Mouse (Mus musculus) MEL (cell line): ENCODE measurements around the gene Tep1. TPM values are rescaled to one million over a fixed set of nuclear protein-coding genes. Genes with fewer than 3 reads are reported as not detected.

Source experiments
- DNase-seq: peaks from one replicate; pipeline ENCODE4 v3.0.0; 2011; ENCODE audit warnings: low read depth, low spot score
- H3K27ac ChIP-seq: 2 replicates; pipeline ENCODE4 v1.5.1; 2012; ENCODE audit warnings: low read depth, mild to moderate bottlenecking, control low read depth, low read length, moderate library complexity; ENCODE audit not compliant: control insufficient read depth
- H3K27me3 ChIP-seq, 2 experiments: fragments of 150-350 bp in 1 of 2; sonication (generic) in 1 of 2; 2 replicates each; pipeline ENCODE4 v1.6.1; 2012; ENCODE audit warnings: low read length in 2 of 2, mild to moderate bottlenecking in 2 of 2, improper control_type of control experiment in 1 of 2, moderate library complexity in 1 of 2; ENCODE audit not compliant: insufficient read depth in 2 of 2, control insufficient read depth in 1 of 2
- H3K36me3 ChIP-seq, 2 experiments: 2 replicates each; pipeline ENCODE4 v1.6.1; 2012 to 2014; ENCODE audit warnings: low read length in 2 of 2, improper control_type of control experiment in 1 of 2, inconsistent platforms in 1 of 2, mild to moderate bottlenecking in 1 of 2; ENCODE audit not compliant: insufficient read depth in 2 of 2, control insufficient read depth in 1 of 2
- H3K4me1 ChIP-seq, 2 experiments: fragments of 150-350 bp in 1 of 2; sonication (generic) in 1 of 2; 2 replicates each; pipeline ENCODE4 v1.6.1; 2012; ENCODE audit warnings: low read length in 2 of 2, improper control_type of control experiment in 1 of 2, mild to moderate bottlenecking in 1 of 2; ENCODE audit not compliant: insufficient read depth in 2 of 2, control insufficient read depth in 1 of 2
- H3K4me3 ChIP-seq, 2 experiments: fragments of 150-350 bp in 1 of 2; sonication (generic) in 1 of 2; 2 replicates each; pipeline ENCODE4 v1.5.1; 2012; ENCODE audit warnings: low read depth in 2 of 2, low read length in 2 of 2, mild to moderate bottlenecking in 2 of 2, moderate library complexity in 2 of 2, control low read depth in 1 of 2, improper control_type of control experiment in 1 of 2; ENCODE audit not compliant: control insufficient read depth in 1 of 2, insufficient read depth in 1 of 2
- H3K79me2 ChIP-seq: 2 replicates; pipeline ENCODE4 v1.6.1; 2012; ENCODE audit warnings: mild to moderate bottlenecking, low read length, moderate library complexity; ENCODE audit not compliant: control insufficient read depth, poor library complexity, insufficient read depth
- H3K9ac ChIP-seq: 2 replicates; pipeline ENCODE4 v1.6.1; 2012; ENCODE audit warnings: low read depth, mild to moderate bottlenecking, control low read depth, low read length, moderate library complexity; ENCODE audit not compliant: control insufficient read depth, poor library complexity, severe bottlenecking
- H3K9me3 ChIP-seq: fragments of 150-350 bp; sonication (generic); replicated peaks from 2 replicates; pipeline ENCODE4 v1.6.1; 2012; ENCODE audit warnings: mild to moderate bottlenecking, low read length, improper control_type of control experiment, moderate library complexity; ENCODE audit not compliant: insufficient read depth
- CHD1 ChIP-seq: IDR thresholded peaks from 2 replicates; pipeline ENCODE4 v1.6.1; 2012; ENCODE audit warnings: low read depth, mild to moderate bottlenecking, inconsistent platforms, low read length, improper control_type of control experiment
- CHD2 ChIP-seq: IDR thresholded peaks from 2 replicates; pipeline ENCODE4 v1.6.1; 2011; ENCODE audit warnings: low read length, improper control_type of control experiment
- ELF1 ChIP-seq: IDR thresholded peaks from 2 replicates; pipeline ENCODE4 v1.6.1; 2014; ENCODE audit warnings: low read depth, mild to moderate bottlenecking, inconsistent platforms, low read length, improper control_type of control experiment, moderate library complexity
- EP300 ChIP-seq, 2 experiments: IDR thresholded peaks; 2 replicates each; pipeline ENCODE4 v1.6.1; 2011; ENCODE audit warnings: improper control_type of control experiment in 2 of 2, low read length in 2 of 2, low read depth in 1 of 2, mild to moderate bottlenecking in 1 of 2
- ETS1 ChIP-seq: IDR thresholded peaks from 2 replicates; pipeline ENCODE4 v1.6.1; 2012; ENCODE audit warnings: low read depth, mild to moderate bottlenecking, inconsistent platforms, low read length, improper control_type of control experiment, moderate library complexity
- GATA1 ChIP-seq: IDR thresholded peaks from 2 replicates; pipeline ENCODE4 v1.6.1; 2011; ENCODE audit warnings: low read depth, low read length, improper control_type of control experiment
- HCFC1 ChIP-seq: IDR thresholded peaks from 2 replicates; pipeline ENCODE4 v1.6.1; 2012; ENCODE audit warnings: low read depth, mild to moderate bottlenecking, inconsistent platforms, low read length, improper control_type of control experiment, moderate library complexity
- KAT2A ChIP-seq: conservative IDR thresholded peaks from 2 replicates; pipeline ENCODE4 v1.6.1; 2012; ENCODE audit warnings: low read depth, low read length, improper control_type of control experiment, inconsistent platforms
- MAFK ChIP-seq: IDR thresholded peaks from 2 replicates; pipeline ENCODE4 v1.6.1; 2011; ENCODE audit warnings: low read depth, mild to moderate bottlenecking, low read length, improper control_type of control experiment, borderline replicate concordance
- MAX ChIP-seq: IDR thresholded peaks from 2 replicates; pipeline ENCODE4 v1.6.1; 2011; ENCODE audit warnings: low read length, improper control_type of control experiment
- MAZ ChIP-seq: IDR thresholded peaks from 2 replicates; pipeline ENCODE4 v1.6.1; 2012; ENCODE audit warnings: low read depth, mild to moderate bottlenecking, inconsistent platforms, low read length, improper control_type of control experiment
- MXI1 ChIP-seq: IDR thresholded peaks from 2 replicates; pipeline ENCODE4 v1.6.1; 2011; ENCODE audit warnings: mild to moderate bottlenecking, low read depth, low read length, improper control_type of control experiment
- MYB ChIP-seq: IDR thresholded peaks from 2 replicates; pipeline ENCODE4 v1.6.1; 2011; ENCODE audit warnings: mild to moderate bottlenecking, low read depth, low read length, improper control_type of control experiment
- NELFE ChIP-seq: IDR thresholded peaks from 2 replicates; pipeline ENCODE4 v1.6.1; 2011; ENCODE audit warnings: low read depth, low read length, improper control_type of control experiment
- POLR2A ChIP-seq, 2 experiments: IDR thresholded peaks; 2 replicates each; pipeline ENCODE4 v1.6.1; 2011 to 2012; ENCODE audit warnings: low read length in 2 of 2, mild to moderate bottlenecking in 2 of 2, control low read depth in 1 of 2, improper control_type of control experiment in 1 of 2, low read depth in 1 of 2, moderate library complexity in 1 of 2; ENCODE audit not compliant: control insufficient read depth in 1 of 2, insufficient read depth in 1 of 2, poor library complexity in 1 of 2
- POLR2AphosphoS2 ChIP-seq: IDR thresholded peaks from 2 replicates; pipeline ENCODE4 v1.6.1; 2011; ENCODE audit warnings: low read length, improper control_type of control experiment
- POLR2AphosphoS5 ChIP-seq: IDR thresholded peaks from 2 replicates; pipeline ENCODE4 v1.6.1; 2012; ENCODE audit warnings: low read depth, borderline replicate concordance, mild to moderate bottlenecking, inconsistent platforms, low read length, moderate library complexity, mixed read lengths
- RAD21 ChIP-seq: IDR thresholded peaks from 2 replicates; pipeline ENCODE4 v1.6.1; 2011; ENCODE audit warnings: mild to moderate bottlenecking, low read depth, low read length, improper control_type of control experiment
- RCOR1 ChIP-seq: IDR thresholded peaks from 2 replicates; pipeline ENCODE4 v1.6.1; 2012; ENCODE audit warnings: low read depth, mild to moderate bottlenecking, inconsistent platforms, low read length, improper control_type of control experiment
- SIN3A ChIP-seq: IDR thresholded peaks from 2 replicates; pipeline ENCODE4 v1.6.1; 2012; ENCODE audit warnings: low read length, improper control_type of control experiment, inconsistent platforms
- SMC3 ChIP-seq: IDR thresholded peaks from 2 replicates; pipeline ENCODE4 v1.6.1; 2011; ENCODE audit warnings: low read depth, low read length, improper control_type of control experiment
- TAL1 ChIP-seq: IDR thresholded peaks from 2 replicates; pipeline ENCODE4 v1.6.1; 2012; ENCODE audit warnings: mild to moderate bottlenecking, inconsistent platforms, low read length, moderate library complexity, mixed read lengths
- TBP ChIP-seq: IDR thresholded peaks from 2 replicates; pipeline ENCODE4 v1.8.0; 2011; ENCODE audit warnings: low read depth, low read length, improper control_type of control experiment
- USF1 ChIP-seq: IDR thresholded peaks from 2 replicates; pipeline ENCODE4 v1.6.1; 2014; ENCODE audit warnings: low read depth, mild to moderate bottlenecking, inconsistent platforms, low read length, improper control_type of control experiment, moderate library complexity
- ZKSCAN1 ChIP-seq: IDR thresholded peaks from 2 replicates; pipeline ENCODE4 v1.6.1; 2012; ENCODE audit warnings: low read depth, mild to moderate bottlenecking, inconsistent platforms, low read length, improper control_type of control experiment, moderate library complexity
- ZMIZ1 ChIP-seq: IDR thresholded peaks from 2 replicates; pipeline ENCODE4 v1.6.1; 2012; ENCODE audit warnings: low read depth, mild to moderate bottlenecking, inconsistent platforms, low read length, improper control_type of control experiment, moderate library complexity
- ZNF384 ChIP-seq: IDR thresholded peaks from 2 replicates; pipeline ENCODE4 v1.6.1; 2012; ENCODE audit warnings: low read depth, mild to moderate bottlenecking, inconsistent platforms, low read length, improper control_type of control experiment
- polyA plus RNA-seq, 2 experiments: library from polyadenylated mRNA; stranded (reverse) in 1 of 2; unstranded in 1 of 2; fragments of >175 nt in 1 of 2; fragments of >200 nt in 1 of 2; gene quantifications; 2 replicates each; pipeline versions ENCODE4 v1.2.1 to v1.2.4; 2012; ENCODE audit warnings: low replicate concordance in 2 of 2, low read depth in 1 of 2; ENCODE audit not compliant: insufficient read length in 2 of 2, insufficient read depth in 1 of 2, missing spikeins in 1 of 2
- total RNA-seq: library from RNA; depleted of rRNA; stranded (reverse); fragments of 300-350 nt; gene quantifications from 2 replicates; pipeline ENCODE4 v1.2.3, GENCODE M21; 2012

The Tep1 gene
- total and polyA plus RNA-seq, 3 experiments, result 13.7 to 36.8 TPM; not detected in 1

- Histone ChIP-seq H3K79me2 (no peaks in the 10 kb centered on the region), H3K27ac (no peak overlapping the region), H3K4me1 (peaks cover 0 to 10% of the 10 kb centered on the region in 2 experiments; a peak in 3 of 4 replicates), H3K4me3 (no peak overlapping the region), H3K36me3 (peaks cover 0 to 7% of the 10 kb centered on the region in 2 experiments; a peak in 2 of 4 replicates), H3K9ac (no peak overlapping the region), H3K9me3 (no peaks in the 10 kb centered on the region), H3K27me3 (no peaks in the 10 kb centered on the region)
- no peak for TF ChIP-seq HCFC1
- no peak for TF ChIP-seq RCOR1
- no peak for TF ChIP-seq MAZ
- no peak for TF ChIP-seq KAT2A
- no peak for TF ChIP-seq ZNF384
- TF ChIP-seq NELFE, result no peak
- no peak for TF ChIP-seq TAL1
- TF ChIP-seq SMC3, result no peak
- TF ChIP-seq MAFK, result no peak
- TF ChIP-seq ELF1, result no peak
- no peak for TF ChIP-seq MXI1
- TF ChIP-seq RAD21, result no peak
- no peak for TF ChIP-seq POLR2AphosphoS2
- no peak for TF ChIP-seq ZKSCAN1
- TF ChIP-seq ZMIZ1, result no peak
- no peak for TF ChIP-seq USF1
- no peak for TF ChIP-seq CHD1
- no peak for TF ChIP-seq CHD2
- no peak for TF ChIP-seq MYB
- peak; percentile 24 for DNase-seq
Measured at GRCm38 (mm10) chr14:50833964-50834363, 36.4 kb downstream of the Tep1 start.

- Histone ChIP-seq H3K9me3 (no peaks in the 10 kb centered on the region), H3K27me3 (no peaks in the 10 kb centered on the region), H3K36me3 (peaks cover 0 to 7% of the 10 kb centered on the region in 2 experiments; a peak in 2 of 4 replicates), H3K4me3 (peak overlapping the region; percentile 9 to 24; a peak in 3 of 4 replicates), H3K27ac (peak overlapping the region; percentile 19; the same call in 1 of the 2 replicates), H3K9ac (peak overlapping the region; percentile 60), H3K79me2 (no peaks in the 10 kb centered on the region), H3K4me1 (peaks cover 0 to 10% of the 10 kb centered on the region in 2 experiments; a peak in 3 of 4 replicates)
- DNase-seq, result peak; percentile 70
- TF ChIP-seq HCFC1 (peak; percentile 64), TBP (peak; percentile 41; the same call in 1 of the 2 replicates), ETS1 (0 out of 2 replicates have a peak, but pooled peaks have one; percentile 17), MAFK (no peak), POLR2AphosphoS5 (no peak), MAX (no peak), GATA1 (no peak), EP300 (IDR thresholded peaks at IDR 0.05; ENCODE audit: low read depth in 1 of 2, low read length in 2 of 2) (peak; percentile 9 to 25; a peak in 1 of 4 replicates), TAL1 (no peak), SIN3A (peak; percentile 26; the same call in 1 of the 2 replicates), KAT2A (no peak), POLR2A (IDR thresholded peaks at IDR 0.05; ENCODE audit: control insufficient read depth in 1 of 2, insufficient read depth in 1 of 2, low read depth in 1 of 2, low read length in 2 of 2, poor library complexity in 1 of 2) (peak in 1 of 2 experiments; percentile 45; a peak in 1 of 4 replicates), ELF1 (peak; percentile 67), NELFE (peak; percentile 50; the same call in 1 of the 2 replicates)
Measured at GRCm38 (mm10) chr14:50829878-50830277, 40.5 kb downstream of the Tep1 start.
